Mouse (Mus musculus): ENCODE measurements at regions not wholly inside any gene's neighbourhood (a gene's known extent, or its start where the extent isn't known, plus 50 kb on each side); places are given as distances from the start of the nearest gene placed in this dataset.

DNA sequence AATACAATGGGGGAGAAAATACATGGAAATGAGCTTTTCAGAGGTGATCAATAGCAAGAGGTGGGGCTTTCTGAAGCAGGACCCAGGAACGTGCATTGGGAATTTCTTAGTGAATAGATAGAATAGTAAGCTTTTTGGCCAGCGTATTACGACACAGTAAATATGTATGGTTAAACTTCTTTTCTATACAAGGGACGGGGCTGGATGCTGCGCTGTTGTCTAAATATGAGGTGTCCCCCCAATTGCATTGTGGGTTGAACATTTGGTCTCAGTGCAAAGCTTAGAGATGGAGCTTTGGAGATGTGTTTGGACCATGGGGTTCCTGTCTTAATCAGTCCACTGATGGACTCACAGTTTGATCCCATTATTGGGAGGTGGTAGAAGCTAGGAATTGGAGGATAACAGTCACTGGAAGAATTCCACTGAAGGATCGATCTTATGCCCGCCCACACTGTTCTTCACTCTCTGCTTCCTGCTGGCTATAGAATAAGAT, 168.6 kb downstream of the Gm19410 start:
- no peak for DNase-seq (ENCODE audit: low read depth in 2 of 2, low spot score in 2 of 2)

DNA sequence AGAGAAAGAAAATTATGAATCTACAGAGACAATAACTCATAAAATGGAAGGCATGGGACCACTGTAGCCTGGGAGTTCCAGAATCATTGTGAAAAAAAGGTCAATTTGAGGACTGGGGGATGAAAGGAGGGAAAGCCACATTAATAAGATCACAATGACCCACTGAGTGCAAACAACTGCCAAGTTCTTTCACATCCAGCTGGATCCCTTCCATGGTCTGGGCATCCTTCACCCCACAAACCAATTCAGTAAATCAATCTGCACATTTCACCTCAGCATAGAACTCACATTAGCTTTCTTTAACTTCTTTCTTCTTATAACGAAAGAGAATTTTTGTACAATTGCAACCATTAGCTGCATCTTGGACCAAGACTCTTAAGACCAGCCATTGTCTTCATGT, 169.4 kb downstream of the Gm19410 start:
- DNase-seq (ENCODE audit: low read depth in 2 of 2, low spot score in 2 of 2) = no peak

- no peak for DNase-seq (ENCODE audit: low read depth in 2 of 2, low spot score in 2 of 2)
Observed at GRCm38 (mm10) chr8:35939199-35939598, 173.6 kb downstream of the Gm19410 start.

- no peak for DNase-seq (ENCODE audit: low read depth in 2 of 2, low spot score in 2 of 2)
Observed at GRCm38 (mm10) chr8:35942515-35942914, 176.9 kb downstream of the Gm19410 start.

- DNase-seq (ENCODE audit: low read depth in 2 of 2, low spot score in 2 of 2) = no peak
Observed at GRCm38 (mm10) chr8:35943686-35944085, 178.1 kb downstream of the Gm19410 start.

DNA sequence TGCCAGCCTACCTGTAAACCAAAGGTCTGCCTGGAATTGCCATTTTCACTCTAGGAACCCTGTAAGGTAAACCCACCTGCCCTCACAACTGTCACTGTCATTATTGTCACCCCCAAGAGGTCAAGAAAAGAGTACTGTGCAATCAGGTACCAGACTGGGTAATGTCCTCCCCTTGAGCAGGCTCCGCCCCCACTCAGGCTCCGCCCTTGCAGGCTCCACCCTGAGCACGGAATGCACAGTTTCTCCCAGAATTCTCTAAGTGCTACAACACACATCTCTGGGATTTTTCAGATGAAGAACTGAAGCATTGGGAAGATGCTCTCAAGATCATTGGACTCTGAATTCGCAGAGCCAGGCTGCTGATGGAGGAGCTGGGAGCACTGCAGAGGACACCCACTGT, 178.9 kb downstream of the Gm19410 start:
- no peak for DNase-seq (ENCODE audit: low read depth in 2 of 2, low spot score in 2 of 2)

- no peak for DNase-seq (ENCODE audit: low read depth in 2 of 2, low spot score in 2 of 2)
Observed at GRCm38 (mm10) chr8:35946539-35946940, 180.9 kb downstream of the Gm19410 start.

GRCm38 (mm10) chr8:35948146-35948545, 182.6 kb downstream of the Gm19410 start:
- no peak for DNase-seq (ENCODE audit: low read depth in 2 of 2, low spot score in 2 of 2)

- DNase-seq (ENCODE audit: low read depth in 2 of 2, low spot score in 2 of 2) = no peak
Observed at GRCm38 (mm10) chr8:35948751-35949183, 183.2 kb downstream of the Gm19410 start.

GRCm38 (mm10) chr8:35955506-35955905, 189.9 kb downstream of the Gm19410 start:
- DNase-seq (ENCODE audit: low read depth in 2 of 2, low spot score in 2 of 2) = no peak

GRCm38 (mm10) chr8:35956319-35956718, 190.7 kb downstream of the Gm19410 start:
- no peak for DNase-seq (ENCODE audit: low read depth in 2 of 2, low spot score in 2 of 2)

GRCm38 (mm10) chr8:35959201-35959600, 193.6 kb downstream of the Gm19410 start:
- DNase-seq (ENCODE audit: low read depth in 2 of 2, low spot score in 2 of 2) = no peak

GRCm38 (mm10) chr8:35960867-35961614, 195.5 kb downstream of the Gm19410 start:
- DNase-seq (ENCODE audit: low read depth in 2 of 2, low spot score in 2 of 2) = no peak

GRCm38 (mm10) chr8:35961615-35962220, 196.1 kb downstream of the Gm19410 start:
- no peak for DNase-seq (ENCODE audit: low read depth in 2 of 2, low spot score in 2 of 2)

GRCm38 (mm10) chr8:35964932-35965331, 199.3 kb downstream of the Gm19410 start:
- DNase-seq (ENCODE audit: low read depth in 2 of 2, low spot score in 2 of 2) = no peak

DNA sequence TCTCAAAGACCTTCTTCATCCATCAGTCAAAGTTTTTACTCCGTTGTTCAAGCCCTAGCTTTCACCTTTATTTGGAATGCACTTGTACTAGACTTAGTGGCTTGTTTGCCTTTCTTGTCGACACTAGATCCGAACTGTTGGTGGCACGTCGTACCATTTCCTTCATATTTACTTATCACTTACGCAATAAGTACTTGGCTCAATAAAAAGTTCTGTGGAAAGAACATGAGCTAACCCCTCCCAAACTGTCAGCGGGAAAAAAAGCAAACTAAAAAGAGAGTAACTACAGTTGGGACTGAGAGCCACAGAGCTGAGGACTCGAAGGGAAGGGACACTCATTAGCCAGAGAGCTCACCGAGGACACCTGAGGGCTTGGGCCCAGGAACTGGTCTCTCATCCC, 202.8 kb downstream of the Gm19410 start:
- no peak for DNase-seq (ENCODE audit: low read depth in 2 of 2, low spot score in 2 of 2)

DNA sequence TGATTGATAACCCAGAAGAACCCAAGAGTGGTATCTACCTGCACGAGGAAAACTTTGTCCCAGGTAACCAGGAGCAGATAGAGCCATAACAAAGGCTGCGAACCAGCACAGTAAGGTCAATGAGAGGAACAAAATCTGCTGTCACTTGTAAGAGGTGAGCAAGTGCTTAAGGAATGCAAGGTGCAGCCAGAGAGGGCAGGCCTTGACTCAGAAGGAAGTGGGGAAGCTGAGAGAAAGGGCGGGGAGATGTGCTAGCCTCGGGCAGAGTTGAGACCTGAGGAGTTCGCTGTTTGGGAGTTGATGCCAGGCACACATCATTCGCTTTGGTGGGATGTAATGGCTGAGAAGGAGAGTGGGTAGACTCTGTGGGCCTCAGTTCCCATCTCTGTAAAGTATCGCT, 205.5 kb downstream of the Gm19410 start:
- no peak for DNase-seq (ENCODE audit: low read depth in 2 of 2, low spot score in 2 of 2)

DNA sequence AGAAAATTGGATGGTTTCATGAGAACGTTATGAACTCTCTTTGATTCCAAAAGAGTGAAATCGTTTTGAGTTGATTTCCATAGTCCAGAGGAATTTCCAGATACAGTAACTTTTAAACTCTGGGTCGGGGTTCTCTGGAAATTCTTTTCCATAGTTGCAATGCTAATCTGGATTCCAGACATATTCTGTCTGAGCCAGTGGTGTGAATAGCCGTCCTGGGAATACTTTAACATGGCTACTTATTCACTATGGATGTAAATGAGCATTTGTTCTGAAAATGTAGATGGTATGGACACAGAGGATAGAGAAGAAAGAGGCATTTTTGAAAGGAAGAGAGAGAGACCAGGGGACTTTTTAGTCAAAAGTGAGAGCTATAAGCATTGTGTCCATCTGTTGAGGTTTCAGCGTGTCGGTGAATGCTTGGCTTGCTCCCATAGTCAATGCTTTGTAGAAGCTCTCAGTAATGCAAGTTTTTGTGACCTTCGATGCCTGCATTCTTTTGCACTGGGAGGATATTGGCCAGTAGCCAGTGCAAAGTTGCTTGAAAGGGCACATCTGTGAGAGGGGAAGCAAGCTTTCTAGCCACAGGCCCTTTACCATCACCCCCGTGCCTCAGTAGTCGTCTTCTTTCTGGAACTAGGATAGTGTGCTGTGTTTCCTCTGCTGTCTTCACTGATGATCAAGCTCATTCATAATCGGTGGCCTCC, 208.9 kb downstream of the Gm19410 start:
- no peak for DNase-seq (ENCODE audit: low read depth in 2 of 2, low spot score in 2 of 2)

DNA sequence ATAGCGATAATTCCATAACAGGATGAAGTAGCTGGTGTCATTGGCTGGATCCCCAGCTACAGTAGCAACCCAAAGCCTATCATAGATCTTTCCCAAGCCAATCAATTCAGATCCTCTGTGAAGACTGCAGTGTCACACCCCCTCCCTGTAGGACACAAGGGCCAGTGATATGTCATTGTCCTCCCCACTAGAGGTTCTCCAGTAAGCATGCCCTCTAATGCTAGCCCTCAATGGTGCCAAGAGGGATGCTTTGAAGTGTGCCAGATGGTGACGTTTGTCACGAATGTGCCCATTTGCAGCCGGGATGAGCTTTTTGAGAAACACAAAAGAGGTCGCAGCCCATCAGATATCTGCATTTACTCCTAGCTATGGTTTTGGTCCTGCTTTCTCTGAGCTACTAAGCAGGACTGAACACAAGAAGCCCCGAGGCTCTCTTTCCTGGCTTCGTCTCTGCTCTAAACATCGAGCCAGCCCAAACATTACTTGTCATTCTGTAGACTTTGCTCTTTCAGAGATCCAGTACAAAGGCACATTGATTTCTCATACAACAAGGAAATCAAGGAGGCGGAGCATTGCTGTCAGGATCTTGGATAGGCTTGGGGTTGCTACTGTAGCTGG, 214.2 kb downstream of the Gm19410 start:
- no peak for DNase-seq (ENCODE audit: low read depth in 2 of 2, low spot score in 2 of 2)

DNA sequence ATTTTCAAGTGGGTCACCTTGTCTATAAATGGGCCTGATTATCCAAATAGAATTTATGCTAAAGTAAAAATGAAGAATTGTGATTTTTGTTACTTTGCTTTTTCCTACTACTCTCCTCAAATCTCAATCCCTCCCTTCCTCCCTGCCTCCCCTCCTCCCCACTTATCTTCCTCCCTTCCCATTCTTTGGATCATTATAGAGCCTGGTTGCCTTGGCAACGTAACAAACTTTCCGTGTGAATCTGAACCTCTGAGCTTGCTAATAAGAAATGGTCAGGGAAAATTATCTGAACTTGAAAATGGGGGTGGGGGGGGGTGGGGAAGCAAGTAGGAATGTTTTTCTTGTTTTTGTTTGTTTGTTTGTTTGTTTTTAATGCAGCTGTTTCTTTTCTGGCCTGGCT, 217.5 kb downstream of the Gm19410 start:
- no peak for DNase-seq (ENCODE audit: low read depth in 2 of 2, low spot score in 2 of 2)

- no peak for DNase-seq (ENCODE audit: low read depth in 2 of 2, low spot score in 2 of 2)
Observed at GRCm38 (mm10) chr8:35985152-35985689, 219.6 kb downstream of the Gm19410 start.
